Mouse (Mus musculus): Measurements from ENCODE around the gene Slc25a25. TPM values are rescaled to one million over a fixed set of nuclear protein-coding genes. Genes with fewer than 3 reads are reported as not detected.

The Slc25a25 gene
- total RNA-seq, 2 experiments from 2014 or later: 45.3 to 211 TPM

GRCm38 (mm10) chr2:32381141-32381774 is 70.0 kb downstream of the Slc25a25 start:
- Histone ChIP-seq H3K27ac (peak overlapping the region; percentile 90), H3K4me3 (peak overlapping the region; percentile 93)
- no peak for TF ChIP-seq CTCF (IDR thresholded peaks at IDR 0.05)
- intact Hi-C loops (cut with DNase I): no loop called here
- peak; percentile 43 for DNase-seq

DNA sequence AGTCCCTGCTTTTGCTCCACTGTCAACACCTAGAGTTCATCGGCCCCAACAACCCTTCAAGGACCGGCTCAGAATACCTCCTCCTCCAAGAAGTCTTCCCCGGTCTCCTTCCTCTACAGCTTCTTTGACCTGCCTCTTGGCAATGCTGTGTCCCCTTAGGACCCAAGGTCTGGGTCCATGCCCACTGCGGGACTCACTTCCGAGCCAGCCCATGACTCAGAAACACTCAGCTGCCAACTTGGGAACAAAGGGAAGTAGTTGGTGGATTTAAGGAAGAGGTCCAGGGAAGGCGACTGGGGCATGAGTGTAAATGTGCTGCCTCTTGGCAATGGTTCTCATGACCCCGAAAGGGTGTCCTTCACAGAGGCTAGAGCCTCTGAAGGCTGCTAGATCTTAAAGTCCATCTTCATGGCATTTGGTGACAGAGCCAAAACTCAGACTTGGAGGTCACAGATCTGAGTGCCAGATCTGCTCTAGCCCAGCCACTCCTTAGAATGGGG is 71.2 kb downstream of the Slc25a25 start:
- no peak overlapping the region for H3K4me3 ChIP-seq
- DNase-seq: no peak
- no peak for TF ChIP-seq CTCF (IDR thresholded peaks at IDR 0.05)
- no peak overlapping the region; the same call in 1 of the 2 replicates for H3K27ac ChIP-seq
- intact Hi-C loops (cut with DNase I): no loop called here

- DNase-seq: no peak
- no peak overlapping the region for H3K4me3 ChIP-seq
- TF ChIP-seq CTCF (IDR thresholded peaks at IDR 0.05): no peak
- intact Hi-C loops (cut with DNase I): no loop called here
- H3K27ac ChIP-seq: no peak overlapping the region
Observed at GRCm38 (mm10) chr2:32376963-32377362, 74.3 kb downstream of the Slc25a25 start.

DNA sequence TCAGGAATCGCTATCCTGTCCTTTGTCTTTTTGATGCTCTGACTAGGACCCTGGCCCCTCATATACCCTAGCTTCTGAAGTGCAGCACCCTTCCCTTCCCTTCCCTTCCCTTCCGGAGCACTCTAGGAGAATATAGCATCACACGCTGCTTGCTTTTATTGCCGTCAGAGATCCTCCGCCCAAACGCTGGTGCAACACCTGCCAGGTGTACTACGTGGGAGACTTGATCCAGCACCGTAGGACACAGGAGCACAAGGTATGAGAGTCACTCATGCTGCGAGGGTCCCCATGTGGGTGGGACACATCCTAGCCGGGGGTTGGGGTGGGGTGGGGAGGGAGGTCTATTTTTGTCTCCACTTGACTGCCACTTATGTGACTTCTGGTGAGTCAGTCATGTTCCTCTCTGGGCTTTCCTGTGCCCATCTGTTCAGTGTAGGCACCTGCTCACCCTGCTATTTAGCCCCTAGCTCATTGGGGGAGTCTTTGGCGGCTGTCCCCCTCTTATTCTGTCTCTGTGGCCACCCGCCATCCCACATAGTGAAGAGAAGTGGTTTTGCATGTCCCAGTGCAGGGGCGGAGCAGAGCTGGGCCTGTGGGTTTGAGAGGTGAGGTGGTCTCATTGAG is 75.8 kb downstream of the Slc25a25 start:
- no peak for DNase-seq
- no peak for TF ChIP-seq CTCF (IDR thresholded peaks at IDR 0.05)
- Histone ChIP-seq H3K27ac (no peak overlapping the region), H3K4me3 (no peak overlapping the region)
- intact Hi-C loops (cut with DNase I): no loop called here

- peak; percentile 87 for DNase-seq
- H3K27ac ChIP-seq: peak overlapping the region; percentile 88
- no peak overlapping the region for H3K4me3 ChIP-seq
- intact Hi-C loops (cut with DNase I): no loop called here
- TF ChIP-seq CTCF (IDR thresholded peaks at IDR 0.05): no peak
Observed at GRCm38 (mm10) chr2:32374191-32374590, 77.1 kb downstream of the Slc25a25 start.

- DNase-seq: no peak
- no peak overlapping the region for H3K4me3 ChIP-seq
- TF ChIP-seq CTCF (IDR thresholded peaks at IDR 0.05): no peak
- no peak overlapping the region for H3K27ac ChIP-seq
- intact Hi-C loops (cut with DNase I): no loop called here
Observed at GRCm38 (mm10) chr2:32367315-32367714, 83.9 kb downstream of the Slc25a25 start.

Other genes starting within 250 kb of the Slc25a25 start
- 10 to 100 TPM; 11.5 TPM for gene Pomt1, start 214.9 kb downstream of the Slc25a25 start, total RNA-seq (2021)
- gene Uck1, start 191.3 kb downstream of the Slc25a25 start, total RNA-seq (2021): 10 to 100 TPM in 1 of 2 experiments, 1 to 10 TPM in 1; 9.8 to 12.9 TPM
- gene Golga2, start 164.1 kb downstream of the Slc25a25 start, total RNA-seq (2021): 10 to 100 TPM; 56.0 to 62.9 TPM
- 100 to 1,000 TPM; 118 to 175 TPM for gene Swi5, start 163.4 kb downstream of the Slc25a25 start, total RNA-seq (2021)
- 10 to 100 TPM; 26.4 to 26.6 TPM for gene Ciz1, start 99.1 kb downstream of the Slc25a25 start, total RNA-seq (2021)
- 1 to 10 TPM; 3.7 to 8.2 TPM for gene Dnm1, start 98.1 kb downstream of the Slc25a25 start, total RNA-seq (2021)
- gene 1110008P14Rik, start 69.5 kb downstream of the Slc25a25 start, total RNA-seq (2021): 10 to 100 TPM; 34.3 to 43.2 TPM
- gene Lcn2, start 63.2 kb downstream of the Slc25a25 start, total RNA-seq (2021): 1 to 10 TPM; 2.6 to 3.4 TPM
- 10 to 100 TPM; 34.7 to 51.1 TPM for gene Ptges2, start 55.5 kb downstream of the Slc25a25 start, total RNA-seq (2021)
- gene Naif1, start 988 bp downstream of the Slc25a25 start, total RNA-seq (2021): 1 to 10 TPM; 2.2 to 2.3 TPM
- 1 to 10 TPM; 1.8 to 3.1 TPM for gene Fam102a, start 83.9 kb upstream of the Slc25a25 start, total RNA-seq (2021)
- gene Dpm2, start 119.4 kb upstream of the Slc25a25 start, total RNA-seq (2021): 10 to 100 TPM; 11.1 to 14.1 TPM
- gene Pip5kl1, start 123.4 kb upstream of the Slc25a25 start, total RNA-seq (2021): not detected
- not detected for gene 9430097D07Rik, start 124.2 kb upstream of the Slc25a25 start, total RNA-seq (2021)
- 10 to 100 TPM in 1 of 2 experiments, 1 to 10 TPM in 1; 8.7 to 21.6 TPM for gene St6galnac4, start 135.7 kb upstream of the Slc25a25 start, total RNA-seq (2021)
- 10 to 100 TPM; 46.8 to 56.5 TPM for gene St6galnac6, start 148.3 kb upstream of the Slc25a25 start, total RNA-seq (2021)
- 1,000 to 10,000 TPM; 1,555 to 1,869 TPM for gene Ak1, start 170.3 kb upstream of the Slc25a25 start, total RNA-seq (2021)
- 10 to 100 TPM; 26.5 to 38.8 TPM for gene Eng, start 195.2 kb upstream of the Slc25a25 start, total RNA-seq (2021)